Mouse (Mus musculus) heart, embryonic 14.5 days (tissue): ENCODE data around the gene Pbld1. TPM values are rescaled to one million over a fixed set of nuclear protein-coding genes. Genes with fewer than 3 reads are reported as not detected.

Experiments
- ATAC-seq: fragments of 200-750 bp; cut with Nextera tagmentation; 2 replicates; pipeline ENCODE4 v1.8.0; 2017; ENCODE audit warnings: low read depth, moderate TSS enrichment; ENCODE audit not compliant: insufficient number of reproducible peaks, insufficient read depth, low FRiP score
- H3K27ac ChIP-seq, 2 experiments: fragments of 200-500 bp in 1 of 2; fragments of 300-500 bp in 1 of 2; sonication (generic) in 1 of 2; replicated peaks in 1 of 2; 2 replicates each; pipeline ENCODE4 v1.5.1; 2012 to 2014; ENCODE audit warnings: low read depth in 2 of 2, low read length in 2 of 2, control low read depth in 1 of 2, mild to moderate bottlenecking in 1 of 2, mixed read lengths in 1 of 2; ENCODE audit not compliant: control insufficient read depth in 1 of 2, insufficient read depth in 1 of 2
- H3K27me3 ChIP-seq: fragments of 300-500 bp; sonication (generic); 2 replicates; pipeline ENCODE4 v1.6.1; 2014; ENCODE audit warnings: mild to moderate bottlenecking, low read length, control low read depth; ENCODE audit not compliant: control insufficient read depth, insufficient read depth
- H3K36me3 ChIP-seq: fragments of 300-500 bp; sonication (generic); 2 replicates; pipeline ENCODE4 v1.6.1; 2014; ENCODE audit warnings: mild to moderate bottlenecking, control low read depth, low read length, mixed read lengths; ENCODE audit not compliant: control insufficient read depth, insufficient read depth
- H3K4me1 ChIP-seq, 2 experiments: fragments of 200-500 bp in 1 of 2; fragments of 300-500 bp in 1 of 2; sonication (generic) in 1 of 2; 2 replicates each; pipeline ENCODE4 v1.6.1; 2012 to 2014; ENCODE audit warnings: low read length in 2 of 2, control low read depth in 1 of 2, mixed read lengths in 1 of 2; ENCODE audit not compliant: control insufficient read depth in 2 of 2, insufficient read depth in 2 of 2
- H3K4me2 ChIP-seq: fragments of 300-500 bp; sonication (generic); 2 replicates; pipeline ENCODE4 v1.6.1; 2014; ENCODE audit warnings: mild to moderate bottlenecking, low read length
- H3K4me3 ChIP-seq, 2 experiments: fragments of 200-500 bp in 1 of 2; fragments of 300-500 bp in 1 of 2; sonication (generic) in 1 of 2; 2 replicates each; pipeline ENCODE4 v1.5.1; 2012 to 2014; ENCODE audit warnings: low read length in 2 of 2, mild to moderate bottlenecking in 2 of 2, control low read depth in 1 of 2, low read depth in 1 of 2, moderate library complexity in 1 of 2; ENCODE audit not compliant: control insufficient read depth in 1 of 2, insufficient read depth in 1 of 2
- H3K9ac ChIP-seq: fragments of 300-500 bp; sonication (generic); 2 replicates; pipeline ENCODE4 v1.6.1; 2014; ENCODE audit warnings: mild to moderate bottlenecking, low read length
- H3K9me3 ChIP-seq: fragments of 300-500 bp; sonication (generic); 2 replicates; pipeline ENCODE4 v1.6.1; 2016; ENCODE audit warnings: low read length, control low read depth; ENCODE audit not compliant: control insufficient read depth
- WGBS: fragments of 180-500 bp; shearing (Covaris S2); extraction: QIAGEN DNeasy Blood & Tissue Kit; methylation state at CpG from one replicate; pipeline ENCODE4 v1.1.7; 2014; 5-methylcytosine and 5-hydroxymethylcytosine counted together
- polyA plus RNA-seq: library from polyadenylated mRNA; unstranded; fragments of >200 nt; fragmentation: Nextera tagmentation; extraction: Ambion mirVana; gene quantifications from 2 replicates; pipeline ENCODE4 v1.2.1, GENCODE M21; 2014

Gene Pbld1
- polyA plus RNA-seq, 1 experiment from 2014 or later: 0.68 TPM

DNA sequence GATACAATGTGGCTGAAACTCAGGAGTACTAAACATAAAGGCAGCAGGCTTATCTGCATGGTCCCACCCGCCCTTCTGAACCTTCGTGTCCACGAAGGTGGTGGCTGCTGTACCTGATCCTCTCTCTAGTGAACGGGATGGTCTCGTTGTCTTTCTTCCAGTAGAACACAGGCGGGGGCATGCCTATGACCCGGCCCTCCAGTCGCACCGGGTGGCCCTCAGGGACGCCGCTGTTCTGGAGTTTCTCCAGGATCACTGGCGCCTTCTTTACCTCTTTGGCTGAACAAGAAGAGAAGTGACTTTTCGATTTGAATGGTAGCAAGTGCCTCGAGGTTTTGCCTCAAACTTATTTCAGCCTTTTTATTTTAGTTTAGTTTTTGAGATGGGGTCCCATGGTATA lies 60.0 kb downstream of the Pbld1 start:
- Histone ChIP-seq H3K36me3 (peaks cover 13% of the 10 kb centered on the region), H3K27me3 (no peaks in the 10 kb centered on the region), H3K4me3 (no peak overlapping the region), H3K4me2 (no peak overlapping the region), H3K4me1 (no peaks in the 10 kb centered on the region), H3K27ac (no peak overlapping the region), H3K9ac (no peak overlapping the region), H3K9me3 (0 out of 2 replicates have a peak, but pooled peaks cover 3% of the 10 kb centered on the region)
- 64% methylated on average over 14 of the region's 14 CpGs for WGBS
- no peak for ATAC-seq

DNA sequence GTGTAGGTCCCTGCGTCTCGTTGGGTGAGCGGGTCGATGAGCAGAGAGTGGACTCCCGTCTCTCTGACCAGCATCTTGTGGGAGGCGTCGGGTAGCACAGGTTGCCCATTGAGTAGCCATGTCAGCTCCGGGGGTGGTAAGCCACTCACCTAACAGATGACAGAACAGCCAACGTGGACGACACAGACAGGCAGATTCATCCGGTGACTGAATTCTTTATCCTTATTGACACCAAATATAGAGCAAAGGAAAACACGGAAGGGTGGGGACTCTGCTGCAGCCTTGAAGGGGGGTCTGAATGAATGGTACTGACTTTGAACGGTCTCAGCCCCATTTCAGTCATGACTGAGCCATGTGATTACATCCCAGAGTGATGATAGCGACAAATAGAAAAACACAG lies 62.0 kb downstream of the Pbld1 start:
- no peak for ATAC-seq
- Histone ChIP-seq H3K4me2 (no peak overlapping the region), H3K4me3 (no peak overlapping the region), H3K27me3 (no peaks in the 10 kb centered on the region), H3K9ac (no peak overlapping the region), H3K27ac (no peak overlapping the region), H3K9me3 (0 out of 2 replicates have a peak, but pooled peaks cover 3% of the 10 kb centered on the region), H3K4me1 (no peaks in the 10 kb centered on the region), H3K36me3 (peaks cover 13% of the 10 kb centered on the region; the same call in 1 of the 2 replicates)
- 81% methylated on average over 14 of the region's 14 CpGs for WGBS

DNA sequence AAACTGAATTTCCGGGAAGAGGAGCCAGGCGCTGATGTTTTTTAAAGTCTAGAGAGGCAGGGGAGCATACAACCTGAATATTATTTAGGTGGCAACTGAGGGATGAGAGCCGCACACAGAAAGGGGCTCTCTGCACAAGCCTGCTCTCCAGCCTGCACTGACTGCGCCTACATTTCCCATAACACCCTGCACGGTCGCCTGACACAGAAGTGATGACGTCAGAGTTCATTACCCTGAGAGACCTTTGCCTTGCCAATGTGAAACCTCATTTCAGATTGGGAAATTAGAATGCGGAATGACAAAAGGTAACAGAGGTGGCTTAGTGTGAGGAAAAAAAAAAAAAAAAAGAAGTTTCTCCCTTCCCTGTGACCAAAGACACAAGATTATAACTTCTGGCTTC lies 62.6 kb downstream of the Pbld1 start:
- WGBS: 34% methylated on average over 8 of the region's 8 CpGs
- Histone ChIP-seq H3K4me2 (no peak overlapping the region), H3K9ac (no peak overlapping the region), H3K4me1 (no peaks in the 10 kb centered on the region), H3K36me3 (peaks cover 8% of the 10 kb centered on the region; the same call in 1 of the 2 replicates), H3K27me3 (no peaks in the 10 kb centered on the region), H3K4me3 (no peak overlapping the region), H3K9me3 (0 out of 2 replicates have a peak, but pooled peaks cover 2% of the 10 kb centered on the region), H3K27ac (no peak overlapping the region)
- no peak for ATAC-seq

DNA sequence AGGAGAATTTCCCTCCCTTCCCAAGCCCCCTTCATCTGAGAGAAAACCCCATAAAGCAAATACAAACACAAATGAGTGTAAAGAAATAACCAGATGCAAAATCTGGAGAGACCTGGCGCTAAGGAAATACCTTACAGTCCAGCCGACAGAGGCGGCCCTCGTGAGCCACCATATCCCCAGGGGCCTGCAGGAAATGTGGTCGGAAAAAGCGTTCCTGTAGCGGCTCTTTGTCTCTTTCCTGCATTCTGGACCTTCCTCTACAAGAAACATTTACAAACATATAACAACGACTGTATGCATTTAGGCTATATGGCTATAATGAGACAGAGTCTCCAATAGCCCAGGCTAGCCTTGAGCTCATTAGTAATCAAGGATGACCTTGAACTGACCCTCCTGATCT lies 63.2 kb downstream of the Pbld1 start:
- WGBS: 72% methylated on average over 8 of the region's 8 CpGs
- Histone ChIP-seq H3K4me1 (peaks cover 2 to 4% of the 10 kb centered on the region in 2 experiments; a peak in 1 of 4 replicates), H3K9ac (no peak overlapping the region), H3K9me3 (no peaks in the 10 kb centered on the region), H3K27ac (no peak overlapping the region), H3K4me2 (no peak overlapping the region), H3K36me3 (0 out of 2 replicates have a peak, but pooled peaks cover 7% of the 10 kb centered on the region), H3K27me3 (no peaks in the 10 kb centered on the region), H3K4me3 (no peak overlapping the region)
- no peak for ATAC-seq

DNA sequence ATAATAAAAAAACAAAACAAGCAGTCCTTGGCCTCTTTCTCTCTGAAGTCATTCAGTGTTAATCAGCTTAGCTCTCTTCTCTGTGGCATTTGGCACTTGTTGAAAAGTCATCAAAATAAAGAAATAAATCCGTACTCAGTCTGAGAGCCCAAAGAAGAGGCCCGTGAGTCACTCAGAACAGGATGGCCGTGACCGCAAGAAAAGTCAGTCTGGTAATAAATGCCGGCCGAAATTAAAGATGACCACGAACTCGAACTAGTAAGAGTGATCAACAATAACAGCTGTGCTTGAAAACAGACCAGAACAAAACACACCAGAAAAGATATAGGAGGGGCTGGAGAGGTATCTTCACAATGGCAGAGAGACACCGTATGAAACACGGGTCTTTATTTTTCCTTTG lies 64.1 kb downstream of the Pbld1 start:
- Histone ChIP-seq H3K36me3 (0 out of 2 replicates have a peak, but pooled peaks cover 7% of the 10 kb centered on the region), H3K4me3 (no peak overlapping the region), H3K4me2 (no peak overlapping the region), H3K4me1 (peaks cover 2 to 9% of the 10 kb centered on the region in 2 experiments; a peak in 2 of 4 replicates), H3K9ac (no peak overlapping the region), H3K27me3 (no peaks in the 10 kb centered on the region), H3K27ac (no peak overlapping the region), H3K9me3 (no peaks in the 10 kb centered on the region)
- WGBS: 92% methylated on average over 10 of the region's 10 CpGs
- ATAC-seq: no peak

DNA sequence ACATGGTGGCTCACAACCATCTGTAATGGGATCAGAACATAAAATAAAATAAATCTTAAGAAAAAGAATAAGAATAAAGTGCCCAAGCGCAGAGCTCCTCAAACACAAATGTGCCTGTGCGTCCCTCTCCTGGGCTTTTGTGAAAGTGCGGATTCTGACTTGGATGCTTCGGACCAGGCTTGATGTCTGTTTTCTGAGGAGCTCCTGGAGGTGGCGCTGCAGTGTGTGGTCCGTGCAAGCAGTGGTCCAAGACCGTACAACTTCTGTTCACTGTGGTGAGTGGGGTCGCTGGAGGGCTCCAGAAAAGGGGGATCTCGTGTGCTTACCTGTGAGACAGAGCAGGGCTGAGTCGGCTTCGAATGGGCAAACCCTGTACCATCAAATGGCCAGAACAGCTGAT lies 65.4 kb downstream of the Pbld1 start:
- no peak for ATAC-seq
- Histone ChIP-seq H3K9me3 (no peaks in the 10 kb centered on the region), H3K4me3 (no peak overlapping the region), H3K9ac (no peak overlapping the region), H3K4me1 (peaks cover 2 to 9% of the 10 kb centered on the region in 2 experiments; a peak in 2 of 4 replicates), H3K4me2 (no peak overlapping the region), H3K27ac (no peak overlapping the region), H3K36me3 (0 out of 2 replicates have a peak, but pooled peaks cover 3% of the 10 kb centered on the region), H3K27me3 (no peaks in the 10 kb centered on the region)
- WGBS: 48% methylated on average over 11 of the region's 11 CpGs

DNA sequence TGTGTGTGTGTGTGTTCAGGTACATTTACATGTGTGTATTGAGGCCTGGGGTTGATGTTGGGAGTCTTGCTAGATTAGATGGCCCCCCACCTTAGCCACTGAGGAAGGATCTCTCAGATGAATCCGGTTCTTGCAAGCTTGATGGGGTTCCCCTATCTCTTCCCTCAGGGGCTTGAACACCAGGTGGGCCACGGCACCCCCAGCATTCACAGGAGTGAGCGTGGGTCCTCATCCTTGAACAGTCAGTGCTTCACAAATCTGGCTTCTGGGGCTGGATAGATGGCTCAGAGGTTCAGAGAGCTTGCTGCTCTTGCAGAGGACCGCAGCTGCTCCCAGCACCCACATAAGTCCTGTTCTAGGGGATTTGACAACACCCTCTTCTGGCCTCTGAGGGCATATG lies 66.2 kb downstream of the Pbld1 start:
- Histone ChIP-seq H3K4me1 (peaks cover 2 to 9% of the 10 kb centered on the region in 2 experiments; a peak in 2 of 4 replicates), H3K4me3 (no peak overlapping the region), H3K9me3 (no peaks in the 10 kb centered on the region), H3K9ac (no peak overlapping the region), H3K36me3 (peaks cover 7% of the 10 kb centered on the region; the same call in 1 of the 2 replicates), H3K27ac (no peak overlapping the region), H3K4me2 (no peak overlapping the region), H3K27me3 (no peaks in the 10 kb centered on the region)
- 77% methylated on average over 4 of the region's 4 CpGs for WGBS
- ATAC-seq: no peak

DNA sequence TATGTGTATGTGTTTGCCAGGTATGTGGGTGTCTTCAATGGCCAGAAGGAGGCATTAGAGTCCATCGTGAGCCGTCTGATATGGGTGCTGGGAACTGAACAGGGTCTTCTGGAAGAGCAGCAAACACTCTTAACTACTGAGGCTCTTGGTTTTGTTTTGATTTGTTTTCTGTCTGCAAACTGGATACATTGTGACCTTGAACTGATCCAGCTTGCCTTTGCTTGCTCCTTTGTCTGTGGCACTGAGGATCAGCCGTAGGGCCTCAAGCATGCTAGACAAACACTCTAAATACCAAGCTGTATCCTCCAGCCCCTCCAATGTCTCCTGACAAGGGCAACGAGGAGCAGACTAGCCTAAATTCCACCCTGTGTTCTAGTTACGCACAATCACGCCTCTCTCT lies 67.2 kb downstream of the Pbld1 start:
- 89% methylated on average over 6 of the region's 6 CpGs for WGBS
- ATAC-seq: no peak
- Histone ChIP-seq H3K36me3 (peaks cover 7% of the 10 kb centered on the region; the same call in 1 of the 2 replicates), H3K27me3 (no peaks in the 10 kb centered on the region), H3K4me1 (peaks cover 2 to 9% of the 10 kb centered on the region in 2 experiments; a peak in 2 of 4 replicates), H3K9me3 (no peaks in the 10 kb centered on the region), H3K9ac (no peak overlapping the region), H3K4me2 (no peak overlapping the region), H3K27ac (peak overlapping the region in 1 of 2 experiments; percentile 91; a peak in 1 of 4 replicates), H3K4me3 (no peak overlapping the region)
